Mouse (Mus musculus) embryo, embryonic 11.5 days (tissue): ENCODE measurements around the gene Knop1.

Experiments
- DNase-seq: peaks from one replicate; pipeline ENCODE4 v3.0.0-alpha.2; 2012; ENCODE audit warnings: low read depth, low spot score

The Knop1 gene

GRCm38 (mm10) chr7:118798105-118798570, 57.9 kb downstream of the Knop1 start:
- no peak for DNase-seq

GRCm38 (mm10) chr7:118797600-118797999, 58.5 kb downstream of the Knop1 start:
- DNase-seq = no peak

GRCm38 (mm10) chr7:118796838-118797237, 59.2 kb downstream of the Knop1 start:
- DNase-seq = no peak

GRCm38 (mm10) chr7:118795779-118796178, 60.3 kb downstream of the Knop1 start:
- no peak for DNase-seq

GRCm38 (mm10) chr7:118793899-118794298, 62.2 kb downstream of the Knop1 start:
- no peak for DNase-seq
